Mouse (Mus musculus): ENCODE measurements around the gene Lrrc38.

Lrrc38 gene

DNA sequence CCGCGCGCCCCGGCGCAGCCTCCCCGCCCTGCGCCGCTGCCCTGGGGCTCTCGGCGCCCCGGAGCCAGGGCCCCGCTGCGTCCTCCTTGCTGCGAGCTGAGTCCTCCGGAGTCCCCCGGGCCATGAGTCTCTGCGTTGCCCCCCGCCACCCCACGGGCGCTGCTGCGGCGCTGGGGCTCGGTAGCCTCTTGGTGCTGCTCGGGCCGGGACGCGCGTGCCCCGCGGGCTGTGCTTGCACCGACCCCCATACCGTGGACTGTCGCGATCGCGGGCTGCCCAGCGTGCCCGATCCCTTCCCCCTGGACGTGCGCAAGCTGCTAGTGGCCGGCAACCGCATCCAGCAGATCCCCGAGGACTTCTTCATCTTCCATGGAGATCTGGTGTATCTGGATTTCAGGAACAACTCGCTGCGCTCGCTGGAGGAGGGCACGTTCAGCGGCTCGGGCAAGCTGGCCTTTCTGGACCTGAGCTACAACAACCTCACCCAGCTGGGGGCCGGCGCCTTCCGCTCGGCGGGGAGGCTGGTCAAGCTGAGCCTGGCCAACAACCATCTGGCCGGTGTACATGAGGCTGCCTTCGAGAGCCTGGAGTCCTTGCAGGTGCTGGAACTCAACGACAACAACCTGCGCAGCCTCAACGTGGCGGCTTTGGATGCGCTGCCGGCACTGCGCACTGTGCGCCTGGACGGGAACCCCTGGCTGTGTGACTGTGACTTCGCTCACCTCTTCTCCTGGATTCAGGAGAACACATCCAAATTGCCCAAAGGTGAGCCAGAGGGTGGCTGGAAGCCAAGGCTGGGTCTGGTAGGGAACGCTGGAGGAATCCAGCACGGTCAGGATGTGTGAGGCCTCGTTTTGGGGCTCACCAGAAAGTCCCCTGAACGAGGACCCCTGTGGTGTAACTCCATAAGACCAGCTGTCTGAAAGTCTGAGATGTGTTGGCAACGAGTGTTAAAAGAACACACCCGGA is 774 bp downstream of the Lrrc38 start:
- DNase-seq (ENCODE audit: low spot score in 2 of 2): no peak

DNA sequence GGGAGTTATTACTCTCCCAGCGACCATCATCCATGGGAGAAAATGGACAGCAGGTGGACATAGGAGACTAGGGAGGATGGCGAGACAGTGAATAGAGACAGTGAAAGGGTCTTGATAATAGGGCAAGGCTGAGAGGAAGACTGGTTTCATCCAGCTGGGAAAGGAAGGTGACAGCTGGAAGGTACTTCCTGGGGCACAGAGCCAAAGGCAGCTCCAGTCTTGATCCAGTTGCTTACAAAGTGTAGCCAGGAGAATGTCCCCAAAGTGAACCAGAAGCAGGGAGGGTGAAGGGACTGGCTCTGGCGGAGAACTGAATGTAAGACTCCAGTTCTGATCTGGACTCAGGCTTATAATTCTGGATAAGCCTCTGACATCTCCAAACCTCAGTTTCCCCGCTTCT is 2.7 kb downstream of the Lrrc38 start:
- no peak for DNase-seq (ENCODE audit: low spot score in 2 of 2)

DNA sequence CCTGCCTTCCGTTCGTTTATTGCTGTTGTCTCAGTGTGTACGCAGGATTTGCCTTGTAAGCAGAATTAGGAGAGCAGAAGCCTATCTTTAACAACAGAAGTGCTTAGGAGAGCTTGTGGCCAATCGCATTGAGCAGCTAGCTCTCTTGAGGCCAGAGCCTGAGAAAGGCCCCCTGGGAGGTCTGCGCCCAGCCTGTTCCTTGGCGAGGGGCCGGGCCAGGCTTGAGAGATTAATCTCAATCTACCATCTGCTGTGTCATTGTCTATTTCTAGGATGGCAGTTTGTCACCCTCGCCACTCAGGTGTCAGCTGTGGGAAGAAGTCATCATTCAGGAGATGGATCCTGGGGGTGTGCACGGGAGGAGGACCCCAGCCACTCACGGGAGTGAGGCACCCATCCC is 12.0 kb downstream of the Lrrc38 start:
- DNase-seq (ENCODE audit: low spot score in 2 of 2): no peak

DNA sequence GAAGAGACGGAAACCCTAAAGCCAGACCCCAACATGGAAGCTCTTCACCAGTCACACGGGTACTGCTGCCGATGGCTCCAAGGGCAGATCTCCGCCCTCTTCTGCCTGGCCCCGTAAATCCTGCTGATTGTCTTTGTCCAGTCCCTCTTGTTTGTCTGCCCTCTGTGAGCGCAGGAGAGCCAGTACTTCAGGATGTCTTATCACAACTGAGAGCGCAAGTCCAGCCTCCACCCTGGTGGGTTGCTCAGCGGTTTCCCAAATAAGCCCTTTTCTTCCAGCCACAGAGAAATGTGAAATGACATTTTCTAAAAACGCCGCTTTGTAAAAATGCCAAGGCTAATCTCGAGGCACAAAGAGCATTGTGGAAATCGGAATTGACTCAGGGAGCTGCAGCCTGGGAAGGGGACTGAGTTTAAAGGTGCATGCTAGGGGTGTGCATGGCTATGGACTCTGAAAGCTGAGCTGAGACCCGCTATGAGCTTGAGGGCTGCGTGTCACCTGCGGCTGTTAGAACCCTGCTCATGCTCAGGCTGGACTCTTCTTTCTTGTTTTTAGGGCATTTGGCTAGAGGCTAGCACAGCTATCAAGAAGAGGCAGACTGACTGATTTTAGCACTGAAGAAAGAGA is 17.0 kb downstream of the Lrrc38 start:
- no peak for DNase-seq (ENCODE audit: low spot score in 2 of 2)

DNA sequence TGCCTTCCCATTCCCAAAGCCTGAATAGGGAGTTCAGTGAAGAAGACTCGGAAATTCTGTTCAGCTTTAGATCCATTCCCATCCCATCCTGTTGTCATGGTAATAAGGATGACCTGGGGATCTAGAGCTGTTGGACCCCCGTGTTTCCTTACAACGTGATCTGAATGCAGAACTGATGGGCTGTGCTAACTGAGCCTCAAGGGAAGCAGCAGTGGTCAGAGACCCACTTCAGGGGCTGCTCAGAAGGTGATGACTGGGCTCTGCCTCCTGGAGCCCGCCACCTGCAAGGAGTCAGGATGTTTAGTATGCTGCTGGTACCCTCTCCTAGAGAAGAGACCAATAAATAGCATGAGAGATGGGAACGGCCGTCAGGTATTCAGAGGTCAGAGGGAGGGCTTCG is 29.9 kb downstream of the Lrrc38 start:
- DNase-seq (ENCODE audit: low spot score in 2 of 2): no peak

DNA sequence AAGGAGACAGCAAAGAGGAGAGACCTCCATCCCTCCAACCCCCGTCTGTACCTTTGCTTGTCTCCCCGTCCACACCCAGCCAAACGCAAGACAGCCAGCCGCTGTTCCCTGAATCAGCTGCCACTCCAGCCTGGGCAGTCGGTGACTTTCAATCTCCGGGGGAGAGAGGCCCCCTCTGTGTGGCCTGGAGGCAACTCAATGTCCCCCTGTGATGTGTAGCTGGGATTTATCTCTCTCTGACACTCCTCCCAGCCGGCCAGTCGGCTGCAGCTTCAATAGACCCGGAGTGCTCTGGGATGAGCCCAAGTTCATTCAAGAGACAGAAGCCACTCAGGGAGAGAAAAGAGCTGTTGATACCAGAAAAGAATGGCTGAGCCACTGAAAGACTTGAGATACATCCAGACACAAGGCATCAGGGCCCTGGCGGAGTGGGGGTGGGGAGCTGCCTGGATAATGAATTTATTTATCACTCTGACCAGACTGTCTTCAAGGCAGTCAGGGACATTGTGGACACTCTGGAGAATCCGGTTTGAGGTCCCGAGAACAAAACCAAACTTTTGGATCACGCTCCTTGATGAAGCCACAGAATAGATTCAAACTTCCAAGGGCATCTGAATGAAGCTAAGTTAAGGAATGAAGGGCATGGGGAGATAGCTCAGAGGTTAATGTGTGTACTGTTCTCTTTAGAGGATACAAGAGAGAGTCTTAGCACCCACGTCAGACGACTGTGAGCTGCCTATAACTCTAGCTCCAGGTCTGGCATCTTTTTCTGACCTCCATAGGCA is 30.6 kb downstream of the Lrrc38 start:
- DNase-seq (ENCODE audit: low spot score in 2 of 2): no peak

DNA sequence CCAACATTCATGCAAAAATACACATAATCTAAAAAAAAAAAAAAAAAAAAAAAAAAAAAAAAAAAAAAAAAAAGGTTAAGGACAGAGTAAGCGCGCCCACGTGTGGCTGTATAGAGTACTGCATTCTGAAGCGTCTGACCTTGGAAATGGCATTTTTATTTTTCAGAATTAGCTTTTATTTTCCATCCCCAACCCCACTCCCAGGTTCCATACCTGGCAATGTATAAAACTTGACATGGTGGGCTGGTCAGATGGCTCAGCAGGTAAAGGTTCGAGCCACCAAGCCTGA is 31.1 kb downstream of the Lrrc38 start:
- no peak for DNase-seq (ENCODE audit: low spot score in 2 of 2)

DNA sequence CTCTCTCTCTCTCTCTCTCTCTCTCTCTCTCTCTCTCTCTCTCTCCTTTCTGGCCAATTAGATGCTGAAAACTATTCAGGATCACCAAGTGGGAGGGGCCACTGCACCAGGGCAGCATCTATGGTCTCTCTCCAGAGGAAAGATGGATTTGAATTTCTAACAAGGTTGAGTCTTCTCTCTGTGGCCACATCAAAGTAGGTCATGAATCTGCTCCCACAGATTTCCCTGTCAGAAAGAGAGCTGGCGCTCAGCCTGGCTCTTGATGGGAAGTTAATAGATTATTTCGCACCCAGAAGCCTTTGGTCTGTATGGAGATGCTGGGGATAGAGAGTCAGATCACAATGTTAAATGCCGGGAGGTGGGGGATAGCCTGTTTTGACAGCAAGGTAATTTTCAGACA is 32.6 kb downstream of the Lrrc38 start:
- no peak for DNase-seq (ENCODE audit: low spot score in 2 of 2)

DNA sequence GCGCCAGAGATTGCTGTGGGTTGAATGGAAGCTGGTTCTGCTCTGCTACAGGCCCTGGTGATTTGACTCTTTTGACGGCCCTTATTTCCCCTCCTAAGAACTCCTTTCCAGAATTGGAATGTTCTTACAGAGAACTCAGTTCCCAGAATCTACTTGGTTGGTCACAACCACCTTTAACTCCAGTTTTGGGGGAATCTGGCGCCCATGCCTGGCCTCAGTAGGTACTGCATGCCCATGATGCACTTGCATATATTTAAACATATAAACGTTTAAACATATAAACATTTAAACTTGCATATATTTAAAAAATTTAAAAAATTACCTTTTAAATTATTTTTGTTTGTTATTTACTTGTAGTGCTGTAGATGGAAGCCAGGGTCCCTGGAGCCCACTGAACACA is 34.1 kb downstream of the Lrrc38 start:
- no peak for DNase-seq (ENCODE audit: low spot score in 2 of 2)

DNA sequence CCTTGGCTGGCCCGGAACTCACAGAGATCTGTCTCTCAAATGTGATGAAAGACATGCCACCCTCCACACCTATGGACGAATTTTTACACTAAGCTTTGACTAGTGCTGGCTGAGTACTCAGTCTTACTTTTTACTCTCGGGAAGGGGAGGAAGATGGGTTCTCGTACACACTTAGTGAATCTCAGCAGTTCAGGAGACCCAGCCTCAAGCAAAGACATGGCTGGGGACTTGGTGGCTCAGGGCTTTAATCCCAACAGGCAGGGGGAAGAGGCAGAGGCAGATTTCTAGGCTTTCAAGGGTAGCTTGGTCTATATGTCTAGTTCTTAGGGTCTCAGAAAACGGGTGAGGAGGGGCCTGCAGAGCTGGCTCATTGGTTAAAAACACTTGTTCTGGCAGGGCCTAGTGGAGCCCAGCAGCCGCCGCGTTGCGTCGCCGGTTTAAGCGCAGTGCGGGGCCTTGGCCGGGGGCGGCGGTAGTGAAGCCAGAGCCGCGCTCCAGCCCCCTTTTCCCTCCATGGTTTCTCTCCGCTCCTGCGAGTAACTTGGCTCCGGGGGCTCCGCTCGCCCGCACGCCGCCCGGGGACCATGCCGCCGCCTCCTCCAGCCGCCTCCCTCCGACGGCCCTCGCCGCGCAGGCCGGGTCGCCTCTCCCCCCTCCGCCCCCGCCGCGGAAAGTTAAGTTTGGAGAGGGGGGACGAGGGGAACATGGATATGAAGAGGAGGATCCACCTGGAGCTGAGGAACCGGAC is 39.6 kb downstream of the Lrrc38 start:
- DNase-seq (ENCODE audit: low spot score in 2 of 2): peak; percentile 18 to 27

DNA sequence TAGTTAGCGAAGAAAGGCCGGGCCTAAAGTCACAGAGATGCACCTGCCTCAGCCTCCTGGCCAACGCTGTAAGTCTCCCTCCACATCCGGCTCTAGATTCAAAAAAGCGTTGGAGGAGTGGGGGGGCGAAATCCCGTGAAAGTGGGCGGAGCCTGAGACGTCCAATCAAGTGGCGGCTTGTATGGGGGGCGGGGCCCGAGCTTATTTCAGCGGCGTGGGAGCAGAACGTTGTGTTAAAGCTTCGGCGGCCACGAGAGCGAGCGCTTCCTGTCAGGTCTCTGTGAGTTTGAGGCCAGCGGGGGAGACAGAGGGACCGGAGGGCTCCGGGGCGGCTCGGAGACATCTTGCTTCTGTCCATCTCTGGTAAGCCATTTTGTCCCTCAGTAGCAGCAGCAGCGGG is 44.6 kb downstream of the Lrrc38 start, which contains the start of gene Pramel1:
Pramel1 (plus strand) TSS at position 248 of the 400 bp plus-strand sequence.
- DNase-seq (ENCODE audit: low spot score in 2 of 2): no peak

DNA sequence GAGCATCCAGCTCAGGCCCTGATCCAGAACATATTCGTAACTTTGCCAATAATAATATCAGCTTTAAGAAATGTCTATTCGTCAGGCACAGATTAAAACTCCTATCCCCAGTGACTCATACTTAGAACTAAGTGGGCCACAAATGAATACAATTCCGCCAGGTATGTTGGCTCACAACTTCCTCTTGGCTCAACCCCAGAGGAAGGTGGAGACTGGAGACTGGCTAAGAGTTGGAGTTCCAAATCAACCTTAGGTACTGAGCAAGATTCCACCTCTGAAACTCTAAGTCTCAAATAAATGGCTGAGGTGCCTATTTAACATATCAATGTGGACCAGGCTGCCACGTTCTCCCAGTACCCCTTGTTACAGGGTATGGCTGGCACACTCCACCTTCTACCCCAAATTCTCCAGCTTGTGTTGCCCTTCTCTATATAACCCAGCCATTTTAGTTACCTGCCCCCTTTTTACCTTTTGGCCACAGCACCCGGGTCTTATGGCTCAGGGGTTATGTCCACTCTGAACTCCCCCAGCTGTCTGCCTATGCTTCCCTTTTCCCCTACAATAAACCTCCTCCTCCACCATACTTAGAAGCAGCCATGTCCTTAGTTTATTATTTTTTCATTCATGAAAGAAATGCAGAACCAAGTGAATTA is 62.1 kb downstream of the Lrrc38 start:
- peak in 1 of 2 experiments; percentile 2 for DNase-seq (ENCODE audit: low spot score in 2 of 2)

DNA sequence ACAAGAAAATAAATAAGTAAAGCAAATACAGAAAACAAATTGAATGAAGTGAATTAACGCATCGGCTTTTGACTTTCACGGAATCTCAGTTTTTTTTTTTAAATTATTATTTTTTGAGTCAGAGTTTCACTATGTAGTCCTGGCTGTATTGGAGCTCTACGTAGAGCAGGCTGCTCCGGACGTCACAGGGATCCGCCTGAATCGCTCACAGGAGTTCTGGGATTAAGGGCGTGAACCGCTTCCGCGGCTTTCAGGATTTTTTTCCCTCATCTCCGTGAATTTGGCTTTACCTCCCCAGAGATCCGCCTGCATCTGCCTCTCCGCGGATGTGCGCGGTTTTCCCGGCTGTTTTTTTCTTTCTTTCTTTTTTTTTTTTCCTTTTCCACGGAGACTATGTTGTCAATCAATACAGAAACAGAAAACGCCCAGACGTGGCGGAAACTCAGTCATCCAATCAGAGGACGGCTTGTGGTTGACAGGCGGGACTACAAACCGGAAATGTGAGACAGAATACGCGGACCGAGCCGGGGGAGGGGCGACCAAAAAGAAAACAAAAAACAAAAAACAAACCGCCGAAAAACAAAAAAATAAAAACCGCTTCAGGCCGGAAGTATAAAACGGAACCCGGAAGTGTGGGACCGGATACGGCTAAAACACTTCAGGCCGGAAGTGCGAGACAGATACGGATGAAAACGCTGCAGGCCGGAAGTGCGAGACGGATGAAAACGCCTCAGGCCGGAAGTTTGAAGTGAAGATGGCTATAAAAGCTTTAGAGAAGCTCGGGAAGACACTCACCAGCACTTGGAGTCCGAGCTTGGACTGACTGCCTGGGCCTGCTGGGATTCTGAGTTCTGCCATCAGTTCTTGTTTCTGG is 62.9 kb downstream of the Lrrc38 start, which contains the start of gene Pramef8:
Pramef8 (plus strand) TSS at position 208 of the 874 bp plus-strand sequence.
- peak; percentile 91 to 94 for DNase-seq (ENCODE audit: low spot score in 2 of 2)

DNA sequence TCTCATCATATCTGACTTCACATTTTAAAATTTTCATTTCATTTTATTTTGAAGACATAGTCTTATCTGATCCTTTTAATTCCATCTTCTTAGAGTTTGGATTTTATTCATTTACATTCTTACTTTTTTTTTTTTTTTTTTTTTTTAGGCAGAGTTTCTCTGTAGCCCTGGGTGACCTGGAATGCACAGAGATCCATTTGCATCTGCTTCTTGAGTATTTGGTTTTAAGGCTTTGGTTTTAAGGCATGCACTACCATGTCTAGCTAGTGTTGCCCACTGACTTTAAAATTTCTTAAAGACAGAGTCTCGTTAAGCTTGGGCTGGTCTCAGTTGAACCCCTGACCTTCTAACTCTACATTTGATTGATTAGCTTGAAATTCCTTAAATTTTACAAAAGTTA is 64.1 kb downstream of the Lrrc38 start:
- no peak for DNase-seq (ENCODE audit: low spot score in 2 of 2)

DNA sequence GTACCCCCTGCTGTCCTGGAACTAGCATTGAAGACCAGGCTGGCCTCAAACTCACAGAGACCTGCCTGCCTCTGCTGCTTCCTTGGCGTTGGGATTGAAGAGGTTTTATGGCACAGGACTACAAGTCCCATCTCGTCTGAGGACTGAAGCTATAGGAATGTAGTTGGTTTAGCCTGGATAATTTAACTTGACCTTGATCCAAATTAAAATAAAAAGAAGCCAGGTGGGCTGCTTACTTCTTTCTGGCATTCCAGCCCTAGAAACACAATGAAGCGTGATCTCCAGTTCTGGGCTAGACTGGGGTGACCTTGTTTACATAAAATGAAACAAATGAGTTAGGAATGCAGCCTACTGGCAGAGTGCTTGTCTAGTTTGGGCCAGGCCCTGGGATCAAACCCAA is 64.6 kb downstream of the Lrrc38 start:
- DNase-seq (ENCODE audit: low spot score in 2 of 2): no peak
